10 mouse cellular contexts compared by ENCODE assay signal in genomic region chr11:117989926-117990325, GRCm38 (mm10). TPM values are rescaled to one million over a fixed set of nuclear protein-coding genes. Genes with fewer than 3 reads are reported as not detected.
DNase-seq lines count a peak whose midpoint lies in the region; ATAC-seq and TF ChIP-seq lines count a peak whose summit lies in the region.
"Had no signal": no experiment of that assay in that cellular context is flagged by ENCODE, and none has a peak within 500 bp of the region (broad histone marks: within the 10 kb centered on the region; RNA-seq: fewer than 3 reads in every experiment).

No protein-coding gene starts in this region.

- DNase-seq in layer of hippocampus, adult 2 months (ENCODE audit: low spot score in 2 of 2) = no peak
- DNase-seq in layer of hippocampus, adult 9-11 months = no peak
- DNase-seq in Patski (ENCODE audit: low read depth, low spot score) = no peak
- DNase-seq in liver, embryonic 14.5 days (ENCODE audit: low read depth in 3 of 3, low spot score in 3 of 3) = peak in 1 of 3 experiments; percentile 52
- no peak for DNase-seq in left cerebral cortex, postnatal 10 days (ENCODE audit: extremely low spot score in 1 of 2, low spot score in 2 of 2)
- no peak for DNase-seq in right cerebral cortex, adult 2 months (ENCODE audit: low spot score in 2 of 2)
- DNase-seq: cerebellum, adult 11 months; kidney, postnatal 25 days; lung, postnatal 10 days had no signal

- H3K36me3 ChIP-seq in liver, embryonic 14.5 days (replicated peaks; ENCODE audit: control insufficient read depth, insufficient read depth, low read depth) = no peaks in the 10 kb centered on the region

- no peak overlapping the region for H3K27ac ChIP-seq in layer of hippocampus, adult 2 months
- H3K27ac ChIP-seq in liver, embryonic 14.5 days = peak overlapping the region; percentile 10; the same call in 1 of the 2 replicates

- H3K4me3 ChIP-seq in layer of hippocampus, adult 2 months = no peak overlapping the region
- H3K4me3 ChIP-seq in liver, embryonic 14.5 days (ENCODE audit: insufficient read depth in 1 of 2, low read depth in 2 of 2, low read length in 2 of 2) = no peak overlapping the region

- H3K27me3 ChIP-seq in Patski = no peaks in the 10 kb centered on the region
- H3K27me3 ChIP-seq in liver, embryonic 14.5 days (ENCODE audit: control insufficient read depth, insufficient read depth, low read length) = no peaks in the 10 kb centered on the region

- intact Hi-C loops in left cerebral cortex, postnatal 10 days (cut with DNase I) = no loop called here

- CTCF ChIA-PET in Patski (lab: Charles Lee) = interaction anchor here (0.7 to 5.4 kb wide), 9 partner anchors 10 to 125 kb away, joined by 3 to 30 read pairs (median 4); partner anchors contain the start of gene Socs3

- H3K9me3 ChIP-seq in liver, embryonic 14.5 days (ENCODE audit: control insufficient read depth, low read length) = no peaks in the 10 kb centered on the region

- WGBS in liver, embryonic 14.5 days (ENCODE audit: insufficient replicate concordance) = 10% methylated on average over 10 of the region's 10 CpGs

- in situ Hi-C loops in Patski (cut with MboI; ENCODE audit: low pct_unique_long_range_greater_than_20kb) = no loop called here

- ATAC-seq in CD4-positive, CD25-positive, alpha-beta regulatory T cell, adult 4 months = peak; percentile 34
- ATAC-seq in Patski = peak; percentile 40
- no peak for ATAC-seq in liver, embryonic 14.5 days (ENCODE audit: insufficient read depth)

- no peak for TF ChIP-seq EP300 in liver, embryonic 14.5 days (IDR thresholded peaks at IDR 0.05; ENCODE audit: low read depth)

- H3K4me1 ChIP-seq in liver, embryonic 14.5 days (replicated peaks; ENCODE audit: control insufficient read depth in 2 of 2, insufficient read depth in 2 of 2, low read length in 1 of 2) = peaks cover 30 to 66% of the 10 kb centered on the region in 2 experiments

- H3K4me2 ChIP-seq in liver, embryonic 14.5 days (ENCODE audit: low read depth) = peak overlapping the region; percentile 95

- peak; percentile 51 for TF ChIP-seq CTCF in layer of hippocampus, adult 2 months (conservative IDR thresholded peaks at IDR 0.05)
- TF ChIP-seq CTCF in Patski (IDR thresholded peaks at IDR 0.05) = no peak
- TF ChIP-seq CTCF in liver, embryonic 14.5 days (IDR thresholded peaks at IDR 0.05; ENCODE audit: low read depth) = peak; percentile 57

- POLR2A ChIA-PET in Patski (lab: Charles Lee) = interaction anchor here (0.6 to 4.9 kb wide), 7 partner anchors 14 to 239 kb away, joined by 3 to 36 read pairs (median 8); partner anchors contain the start of gene Socs3

- no peak overlapping the region; the same call in 1 of the 2 replicates for H3K9ac ChIP-seq in liver, embryonic 14.5 days (replicated peaks)

RNA-seq across cellular contexts. Expression of gene Pgs1, which starts 3.8 kb away (rescaled TPM):
- 10 to 100 TPM; 76.2 to 81.3 TPM for total RNA-seq in layer of hippocampus, adult 2 months (2021)
- 10 to 100 TPM; 34.3 to 38.8 TPM for polyA plus RNA-seq in CD4-positive, CD25-positive, alpha-beta regulatory T cell, adult 4 months (2017; shearing (Covaris generic))
- 120 TPM for polyA plus RNA-seq in Patski (2021)
- polyA plus RNA-seq in liver, embryonic 14.5 days (2012; rRNA removed) = 11.9 and 12.9 TPM in 2 replicates
- 11.2 and 12.1 TPM in 2 replicates for polyA plus RNA-seq in liver, embryonic 14.5 days (2014; fragmentation: Nextera tagmentation; extraction: Ambion mirVana)
- 10 to 100 TPM; 58.6 to 62.3 TPM for total RNA-seq in left cerebral cortex, postnatal 10 days (2021)

RNA-seq across cellular contexts. Expression of gene Socs3, which starts 20.1 kb away (rescaled TPM):
- total RNA-seq in layer of hippocampus, adult 2 months (2021) = 1 to 10 TPM in 1 of 2 experiments, under 1 TPM in 1; 0.92 to 1.3 TPM
- polyA plus RNA-seq in CD4-positive, CD25-positive, alpha-beta regulatory T cell, adult 4 months (2017; shearing (Covaris generic)) = 10 to 100 TPM; 34.4 to 35.5 TPM
- polyA plus RNA-seq in Patski (2021) = 171 TPM
- polyA plus RNA-seq in liver, embryonic 14.5 days (2012; rRNA removed) = 6.5 and 7.0 TPM in 2 replicates
- polyA plus RNA-seq in liver, embryonic 14.5 days (2014; fragmentation: Nextera tagmentation; extraction: Ambion mirVana) = 2.2 and 2.7 TPM in 2 replicates
- total RNA-seq in left cerebral cortex, postnatal 10 days (2021) = 1 to 10 TPM; 2.3 to 2.6 TPM

Comparison
In these comparisons a context has a peak if more than half of its experiments do, and no peak if none do; other contexts are left out.
1. RNA of gene Socs3, which starts 20.1 kb away (polyA plus RNA-seq): 171 TPM in Patski (single experiment) and 34.4 to 35.5 TPM in CD4-positive, CD25-positive, alpha-beta regulatory T cell, adult 4 months; 2.2 to 7.0 TPM in liver, embryonic 14.5 days; every median in the first group is over 4 times any median in the second.